Mouse (Mus musculus) ES-Bruce4 (cell line): ENCODE data around the gene Gse1.

Experiments
- CTCF ChIP-seq: IDR thresholded peaks from one replicate; pipeline ENCODE4 v1.8.1; 2011; ENCODE audit warnings: low read depth, low read length
- EP300 ChIP-seq: IDR thresholded peaks from 2 replicates; pipeline ENCODE4 v1.6.1; 2011; ENCODE audit warnings: low read depth, low read length; ENCODE audit not compliant: insufficient read depth
- POLR2A ChIP-seq: IDR thresholded peaks from one replicate; pipeline ENCODE4 v1.8.1; 2011; ENCODE audit warnings: low read length; ENCODE audit not compliant: insufficient read depth

DNA sequence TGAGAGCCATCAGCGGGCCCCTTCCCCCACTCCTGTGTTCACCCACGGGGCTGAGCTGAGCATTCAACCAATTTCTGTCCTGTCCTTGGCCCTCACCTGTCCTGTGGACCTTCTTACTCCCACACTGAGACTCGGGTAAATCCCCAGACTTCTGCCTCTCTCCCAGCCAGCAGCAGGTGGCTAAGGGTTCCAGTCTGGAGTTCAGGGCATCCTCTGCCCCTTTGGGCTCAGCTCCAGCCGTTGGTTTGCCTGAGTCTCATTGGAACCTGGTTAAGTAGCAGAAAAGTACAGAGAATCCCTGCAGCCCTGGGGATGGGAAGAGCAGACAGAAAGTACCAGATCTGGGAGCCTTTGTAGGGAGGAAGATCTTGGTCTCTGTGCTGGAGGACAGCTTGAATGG, 4.1 kb downstream of the Gse1 start:
- TF ChIP-seq CTCF (no peak), POLR2A (no peak), EP300 (no peak)
